Mouse (Mus musculus): ENCODE measurements around the gene Mrpl10. TPM values are rescaled to one million over a fixed set of nuclear protein-coding genes. Genes with fewer than 3 reads are reported as not detected.

Gene Mrpl10
- 71.9 and 79.6 TPM in 2 replicates for polyA plus RNA-seq (2015; fragmentation: Nextera tagmentation; extraction: Ambion mirVana)

DNA sequence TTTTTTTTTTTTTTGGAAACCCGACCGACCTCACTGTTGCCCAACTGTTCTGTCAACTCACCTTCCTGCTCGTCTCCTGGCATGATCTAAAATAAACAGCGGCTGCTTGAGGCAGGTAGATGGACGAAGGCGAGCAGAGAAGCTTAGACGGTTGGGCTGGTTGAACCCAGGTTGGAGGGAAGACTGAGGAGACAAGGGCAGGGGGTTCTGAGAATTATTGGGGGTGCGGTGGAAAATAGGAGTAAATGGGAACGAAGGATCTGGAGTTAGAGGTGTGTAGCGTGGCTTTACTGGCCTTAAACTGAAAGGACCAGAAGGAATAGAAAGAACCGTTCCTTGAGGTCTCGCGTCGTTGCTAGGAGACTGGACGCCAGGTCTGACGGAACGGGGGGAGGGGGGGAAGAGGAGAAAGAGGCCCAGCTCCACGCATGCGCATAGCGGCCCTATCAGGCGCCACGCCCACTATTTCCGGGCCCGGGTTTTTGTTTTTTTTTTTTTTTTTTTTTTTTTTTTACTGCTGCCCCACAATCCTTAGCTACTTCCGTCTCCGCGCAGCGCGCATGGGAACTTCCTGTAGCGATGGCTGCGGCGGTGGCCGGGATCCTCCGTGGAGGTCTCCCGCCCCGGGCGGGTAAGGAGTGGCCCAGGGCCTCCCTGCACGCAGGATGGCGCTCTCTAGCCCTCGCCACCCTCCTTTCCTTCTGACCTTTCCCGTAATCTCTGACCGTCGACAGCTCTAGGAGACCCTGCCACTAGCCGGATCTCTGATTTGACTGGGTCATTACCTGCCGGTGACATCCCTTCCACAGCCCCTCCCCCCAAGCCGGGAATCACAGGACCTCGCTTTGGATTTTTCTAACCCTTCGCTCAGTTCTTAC lies at the start of gene Mrpl10, which contains the start of gene Lrrc46:
Gene Mrpl10 (plus strand): TSS at position 539 of the 878 bp plus-strand sequence.
Gene Lrrc46 (minus strand): TSS at position 386 of the 878 bp plus-strand sequence.
- peak; percentile 83 for ATAC-seq (replicated peaks; ENCODE audit: low FRiP score, low read depth)
- DNase-seq (ENCODE audit: low spot score), result peak; percentile 95
- Histone ChIP-seq H3K27me3 (ENCODE audit: insufficient read depth, low read length) (no peaks in the 10 kb centered on the region), H3K36me3 (ENCODE audit: insufficient read depth, low read length) (no peaks in the 10 kb centered on the region; the same call in 1 of the 2 replicates), H3K9ac (ENCODE audit: low read depth, low read length) (peak within 1 kb of the TSS; percentile 79), H3K27ac (peak within 1 kb of the TSS; percentile 60), H3K4me1 (replicated peaks; ENCODE audit: insufficient read depth, low read length) (0 out of 2 replicates have a peak, but pooled peaks cover 5% of the 10 kb centered on the region), H3K4me2 (ENCODE audit: low read length) (peak within 1 kb of the TSS; percentile 90), H3K9me3 (replicated peaks; ENCODE audit: low read length) (no peaks in the 10 kb centered on the region), H3K4me3 (replicated peaks; ENCODE audit: low read depth, low read length) (peak within 1 kb of the TSS; percentile 60)
- WGBS, result under 1% methylated on average over 48 of the region's 48 CpGs
- TF ChIP-seq CTCF (IDR thresholded peaks at IDR 0.05; ENCODE audit: low read depth), result no peak; the same call in 1 of the 2 replicates

DNA sequence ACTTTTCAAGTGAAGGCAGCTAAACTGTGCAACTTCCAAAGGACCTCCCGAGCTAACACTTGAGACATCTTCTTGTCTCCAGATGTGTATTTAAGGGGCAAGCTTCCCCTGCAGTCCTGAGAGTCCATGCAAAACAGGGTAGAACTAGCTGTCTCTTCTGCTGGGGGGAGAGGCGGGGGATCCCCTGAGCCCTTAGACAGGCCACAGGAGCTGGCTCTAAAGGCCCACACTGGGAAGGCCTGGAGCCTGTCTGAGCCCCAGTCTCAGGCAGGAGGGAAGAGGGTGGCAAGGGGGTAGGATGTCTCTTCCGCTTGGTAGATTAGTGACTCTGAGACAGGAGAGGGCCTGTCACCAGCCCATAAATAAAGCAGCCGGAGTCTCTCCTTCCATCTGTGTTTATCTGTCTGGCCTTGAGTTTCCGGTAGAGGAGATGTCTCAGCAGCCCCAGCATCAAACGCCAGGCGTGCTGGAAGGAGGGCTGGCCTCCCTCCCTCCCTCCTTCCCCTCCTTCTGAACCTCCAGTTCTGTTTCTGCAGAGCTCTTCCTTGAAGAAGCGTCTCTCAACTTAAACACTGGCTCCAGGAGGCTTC lies 48.5 kb upstream of the Mrpl10 start:
- ATAC-seq (replicated peaks; ENCODE audit: low FRiP score, low read depth) (no peak; the same call in 1 of the 2 replicates), DNase-seq (ENCODE audit: low spot score) (peak; percentile 83)
- Histone ChIP-seq H3K9me3 (replicated peaks; ENCODE audit: low read length) (no peaks in the 10 kb centered on the region), H3K27ac (no peak overlapping the region; the same call in 1 of the 2 replicates), H3K9ac (ENCODE audit: low read depth, low read length) (no peak overlapping the region), H3K36me3 (ENCODE audit: insufficient read depth, low read length) (no peaks in the 10 kb centered on the region), H3K4me2 (ENCODE audit: low read length) (no peak overlapping the region), H3K4me1 (replicated peaks; ENCODE audit: insufficient read depth, low read length) (peaks cover 21% of the 10 kb centered on the region), H3K27me3 (ENCODE audit: insufficient read depth, low read length) (no peaks in the 10 kb centered on the region; the same call in 1 of the 2 replicates), H3K4me3 (replicated peaks; ENCODE audit: low read depth, low read length) (no peak overlapping the region)
- no peak for TF ChIP-seq CTCF (IDR thresholded peaks at IDR 0.05; ENCODE audit: low read depth)
- WGBS, result 24% methylated on average over 8 of the region's 8 CpGs

DNA sequence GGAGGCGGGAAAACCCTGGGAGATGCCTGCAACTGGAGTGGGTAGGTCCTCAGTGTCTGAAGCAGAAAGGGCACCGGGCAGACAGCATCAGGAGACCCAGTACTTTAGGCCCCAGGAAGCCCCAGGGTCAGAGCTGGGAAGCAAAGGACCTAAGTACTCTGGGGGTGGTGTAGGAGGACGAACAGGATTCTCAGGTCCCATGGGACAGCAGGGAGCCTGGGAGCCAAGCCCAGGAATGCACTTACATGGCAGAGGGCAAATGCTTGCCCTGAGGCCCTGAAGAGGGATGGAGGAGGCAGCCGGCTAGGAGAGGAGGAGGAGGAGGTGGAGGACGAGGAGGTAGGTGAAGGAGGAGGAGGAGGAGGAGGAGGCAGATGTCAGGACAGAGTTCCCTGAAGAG lies 46.3 kb upstream of the Mrpl10 start:
- DNase-seq (ENCODE audit: low spot score) (no peak), ATAC-seq (replicated peaks; ENCODE audit: low FRiP score, low read depth) (no peak; the same call in 1 of the 2 replicates)
- no peak overlapping the region for H3K9ac ChIP-seq (ENCODE audit: low read depth, low read length)
- no peaks in the 10 kb centered on the region for H3K36me3 ChIP-seq (ENCODE audit: insufficient read depth, low read length)
- WGBS, result 25% methylated on average over 5 of the region's 5 CpGs
- H3K4me3 ChIP-seq (replicated peaks; ENCODE audit: low read depth, low read length), result no peak overlapping the region
- no peaks in the 10 kb centered on the region; the same call in 1 of the 2 replicates for H3K27me3 ChIP-seq (ENCODE audit: insufficient read depth, low read length)
- no peak for TF ChIP-seq CTCF (IDR thresholded peaks at IDR 0.05; ENCODE audit: low read depth)
- peaks cover 17% of the 10 kb centered on the region for H3K4me1 ChIP-seq (replicated peaks; ENCODE audit: insufficient read depth, low read length)
- H3K9me3 ChIP-seq (replicated peaks; ENCODE audit: low read length), result no peaks in the 10 kb centered on the region
- H3K27ac ChIP-seq, result no peak overlapping the region
- H3K4me2 ChIP-seq (ENCODE audit: low read length), result no peak overlapping the region

DNA sequence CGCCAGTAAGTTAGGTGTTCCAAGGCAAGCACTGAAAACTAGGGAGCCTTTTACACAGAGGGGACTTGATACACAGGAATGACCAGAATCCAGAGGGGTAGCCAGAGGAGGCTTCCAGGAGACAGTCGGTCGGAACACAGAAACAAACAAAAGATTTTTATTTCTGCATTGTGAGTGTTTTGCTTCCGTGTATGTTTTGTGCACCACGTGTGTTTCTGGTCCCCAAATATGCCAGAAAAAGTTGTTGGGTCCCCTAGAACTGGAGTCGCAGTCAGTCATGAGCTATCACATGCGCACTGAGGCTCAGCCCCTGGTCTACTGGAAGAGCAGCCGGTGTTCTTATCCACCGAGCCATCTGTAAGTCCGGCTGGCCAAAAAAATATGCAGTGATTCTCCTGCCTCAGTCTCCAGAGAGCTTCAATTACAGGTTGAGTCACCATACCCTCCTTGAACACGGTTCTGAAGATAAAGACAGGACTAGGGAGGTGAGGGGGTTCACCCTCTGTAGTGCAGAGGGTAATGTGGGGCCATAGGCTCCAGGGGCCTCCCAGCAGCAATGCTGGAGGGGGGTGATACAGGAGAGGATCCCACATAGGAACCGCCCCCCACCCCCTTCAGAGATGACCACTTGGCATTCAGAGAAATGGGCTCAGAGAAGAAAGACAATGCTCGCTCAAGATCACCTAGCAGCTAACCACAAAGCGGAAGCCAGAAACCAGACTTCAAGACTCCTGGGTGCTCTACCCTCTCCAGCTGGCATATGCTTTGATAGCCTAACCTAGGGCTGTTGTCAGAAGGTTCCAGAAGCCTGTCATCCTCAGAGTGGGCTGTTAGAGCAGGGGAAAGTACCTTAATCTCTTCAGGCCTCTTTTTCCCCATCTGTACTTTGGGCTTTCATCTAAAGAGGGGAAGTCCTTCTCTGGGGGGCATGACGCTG lies 45.3 kb upstream of the Mrpl10 start:
- no peaks in the 10 kb centered on the region; the same call in 1 of the 2 replicates for H3K27me3 ChIP-seq (ENCODE audit: insufficient read depth, low read length)
- WGBS, result 85% methylated on average over 15 of the region's 15 CpGs
- DNase-seq (ENCODE audit: low spot score), result no peak
- peaks cover 17% of the 10 kb centered on the region for H3K4me1 ChIP-seq (replicated peaks; ENCODE audit: insufficient read depth, low read length)
- TF ChIP-seq CTCF (IDR thresholded peaks at IDR 0.05; ENCODE audit: low read depth), result no peak
- ATAC-seq (replicated peaks; ENCODE audit: low FRiP score, low read depth), result no peak
- no peak overlapping the region for H3K9ac ChIP-seq (ENCODE audit: low read depth, low read length)
- no peak overlapping the region for H3K4me3 ChIP-seq (replicated peaks; ENCODE audit: low read depth, low read length)
- no peak overlapping the region for H3K4me2 ChIP-seq (ENCODE audit: low read length)
- no peaks in the 10 kb centered on the region for H3K36me3 ChIP-seq (ENCODE audit: insufficient read depth, low read length)
- no peaks in the 10 kb centered on the region for H3K9me3 ChIP-seq (replicated peaks; ENCODE audit: low read length)
- H3K27ac ChIP-seq, result no peak overlapping the region

DNA sequence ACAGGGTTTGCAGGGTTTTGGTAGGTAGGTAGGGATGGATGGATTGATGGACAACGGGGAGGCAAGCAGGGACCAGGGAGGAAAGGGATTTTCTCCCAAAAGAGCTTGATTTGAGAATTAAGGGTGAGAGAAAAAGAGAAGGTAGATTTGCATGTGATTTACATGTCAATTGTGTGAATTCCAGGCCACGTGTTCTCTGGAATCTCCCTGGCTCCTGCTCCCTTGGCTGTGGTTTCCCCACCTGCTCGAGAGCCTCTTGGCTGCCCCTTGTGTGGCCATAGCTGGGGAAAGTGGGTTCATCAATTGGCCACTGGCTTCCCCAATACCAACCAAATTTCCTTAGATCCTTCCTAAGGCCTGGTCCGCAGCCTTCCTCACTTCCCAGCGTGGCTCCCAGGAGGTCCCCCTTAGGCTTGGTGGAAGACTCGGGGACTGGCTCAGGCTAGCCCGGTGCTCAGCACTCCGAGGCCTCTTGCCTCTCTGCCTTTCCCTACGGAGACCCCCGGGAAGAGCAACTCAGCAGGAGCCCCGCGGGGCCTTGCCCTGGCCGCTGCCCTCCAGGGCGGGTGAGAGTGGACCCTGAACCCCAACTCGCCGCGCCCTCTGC lies 44.5 kb upstream of the Mrpl10 start:
- H3K4me3 ChIP-seq (replicated peaks; ENCODE audit: low read depth, low read length), result peak overlapping the region; percentile 20
- no peaks in the 10 kb centered on the region for H3K36me3 ChIP-seq (ENCODE audit: insufficient read depth, low read length)
- WGBS, result 22% methylated on average over 17 of the region's 17 CpGs
- 0 out of 2 replicates have a peak overlapping the region, but pooled peaks have one; percentile 25 for H3K27ac ChIP-seq
- no peak for TF ChIP-seq CTCF (IDR thresholded peaks at IDR 0.05; ENCODE audit: low read depth)
- peaks cover 17% of the 10 kb centered on the region for H3K4me1 ChIP-seq (replicated peaks; ENCODE audit: insufficient read depth, low read length)
- peak overlapping the region; percentile 51 for H3K4me2 ChIP-seq (ENCODE audit: low read length)
- no peaks in the 10 kb centered on the region; the same call in 1 of the 2 replicates for H3K27me3 ChIP-seq (ENCODE audit: insufficient read depth, low read length)
- ATAC-seq (replicated peaks; ENCODE audit: low FRiP score, low read depth), result no peak
- H3K9me3 ChIP-seq (replicated peaks; ENCODE audit: low read length), result no peaks in the 10 kb centered on the region
- no peak for DNase-seq (ENCODE audit: low spot score)
- peak overlapping the region; percentile 62 for H3K9ac ChIP-seq (ENCODE audit: low read depth, low read length)

All from kidney, postnatal 0 days (tissue).